Mouse (Mus musculus): ENCODE data around the gene Fhl2. TPM values are rescaled to one million over a fixed set of nuclear protein-coding genes. Genes with fewer than 3 reads are reported as not detected.

The Fhl2 gene
- total RNA-seq (2022): 10 to 100 TPM; 23.3 to 37.9 (median 32.1) TPM

DNA sequence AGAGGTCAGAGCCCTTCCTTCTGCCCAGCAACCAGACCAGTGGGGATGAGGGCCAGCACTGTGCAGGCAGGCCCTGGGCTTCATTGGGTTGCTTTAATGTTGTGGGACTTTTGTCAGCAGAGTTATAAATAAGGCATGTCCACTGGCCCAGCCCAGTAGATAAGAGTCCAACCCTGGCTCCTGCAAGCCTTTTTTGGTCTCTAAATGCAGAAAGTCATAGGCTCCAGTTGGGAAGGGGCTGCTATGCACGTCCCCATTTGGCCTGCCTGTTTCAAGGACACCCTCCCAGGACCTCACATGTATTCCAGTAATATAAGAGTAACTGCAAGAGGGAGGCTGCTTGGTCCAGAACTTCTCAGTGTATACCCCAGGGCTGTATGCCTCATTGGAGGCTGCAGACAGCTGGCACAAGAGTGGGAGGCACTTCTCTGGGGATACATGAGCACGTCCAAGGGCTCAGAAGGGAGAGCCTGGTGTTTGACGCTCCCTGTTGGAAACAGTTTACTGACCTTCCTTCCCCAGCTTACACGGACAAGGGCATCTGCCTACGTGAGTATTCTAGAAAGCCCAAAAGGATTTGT is at the start of gene Fhl2:
Gene Fhl2 (minus strand): TSS at position 324 of the 581 bp plus-strand sequence.
- no peak for DNase-seq

DNA sequence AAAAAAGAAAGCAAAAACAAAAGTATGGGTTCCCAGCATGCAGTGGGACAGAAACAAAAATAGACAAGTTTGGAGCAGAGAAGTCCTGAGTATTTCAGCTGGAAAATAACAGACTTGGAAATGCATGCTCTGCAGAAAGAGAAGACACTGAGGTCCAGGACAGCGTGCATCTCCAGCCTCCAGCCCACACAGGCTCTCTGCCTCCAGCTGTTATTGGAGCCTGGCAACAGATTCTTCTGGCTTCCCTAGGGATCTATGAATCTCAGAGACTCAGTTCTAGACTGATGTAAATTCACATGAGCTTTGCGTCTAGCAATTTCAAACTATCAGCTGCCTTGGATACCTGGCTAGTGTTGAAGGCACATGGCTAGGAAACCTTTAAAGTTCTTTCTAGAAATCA is 48.2 kb upstream of the Fhl2 start:
- no peak for DNase-seq

DNA sequence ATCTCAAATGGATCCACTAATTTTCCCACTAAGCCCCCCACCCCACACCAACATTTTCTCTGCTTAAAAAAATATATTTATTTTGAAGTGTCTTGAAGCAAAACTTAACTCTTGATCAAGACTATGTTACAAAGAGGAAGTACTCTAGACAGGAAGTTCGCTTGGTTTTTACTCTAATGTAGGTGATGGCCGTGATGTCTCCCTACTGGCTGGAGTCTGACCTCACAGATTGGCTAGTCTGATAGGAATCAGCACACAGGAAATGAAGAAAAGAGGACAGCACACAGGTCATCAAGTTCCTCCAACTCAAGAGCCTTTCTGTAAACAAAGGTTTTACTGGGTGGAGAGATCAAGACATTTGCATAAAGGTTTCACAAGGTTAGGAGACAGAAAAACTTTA is 44.4 kb upstream of the Fhl2 start:
- DNase-seq: no peak

DNA sequence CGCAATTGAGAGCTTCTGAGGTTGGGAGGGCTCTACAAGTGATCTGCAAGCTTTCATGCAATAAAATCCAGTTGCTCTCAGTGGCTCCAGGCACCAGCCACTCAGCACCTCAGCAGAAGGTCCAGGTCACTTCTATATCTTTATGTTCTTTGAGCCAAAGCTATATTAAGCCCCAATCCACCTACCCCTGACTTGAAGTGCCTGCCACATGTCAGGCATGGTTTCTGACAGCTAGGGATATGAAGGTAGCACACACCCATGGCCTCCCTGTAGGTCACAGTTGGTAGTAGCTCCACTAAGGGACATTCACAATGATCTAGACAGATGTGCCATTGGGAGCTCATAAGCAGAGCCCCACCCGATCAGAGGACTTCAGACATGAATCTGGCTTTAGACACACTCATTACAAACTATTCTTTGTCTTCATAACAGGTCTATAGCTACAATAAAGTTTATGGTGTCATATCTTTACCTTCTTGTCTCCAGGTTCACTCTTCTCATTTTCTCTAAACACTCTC is 43.1 kb upstream of the Fhl2 start:
- DNase-seq: no peak

DNA sequence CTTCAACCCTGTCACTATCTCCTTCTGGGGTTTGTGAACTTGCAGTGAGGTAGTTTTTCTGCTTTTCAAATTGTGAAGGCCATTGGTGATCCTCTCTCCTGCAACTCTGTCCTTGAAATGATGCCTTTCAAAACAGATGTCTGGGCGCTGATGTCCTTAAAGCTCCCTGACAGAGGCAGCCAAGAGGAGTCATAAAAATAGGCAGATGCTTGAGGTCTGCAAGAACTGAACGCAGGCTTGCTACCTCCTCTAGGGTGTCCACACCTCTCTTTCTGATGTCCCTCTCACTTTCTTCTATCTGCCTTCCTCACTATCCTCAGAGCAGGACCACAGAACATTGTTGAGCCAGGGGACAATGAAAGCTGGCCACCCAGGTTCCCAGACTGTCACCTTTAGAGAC is 41.7 kb upstream of the Fhl2 start:
- no peak for DNase-seq

DNA sequence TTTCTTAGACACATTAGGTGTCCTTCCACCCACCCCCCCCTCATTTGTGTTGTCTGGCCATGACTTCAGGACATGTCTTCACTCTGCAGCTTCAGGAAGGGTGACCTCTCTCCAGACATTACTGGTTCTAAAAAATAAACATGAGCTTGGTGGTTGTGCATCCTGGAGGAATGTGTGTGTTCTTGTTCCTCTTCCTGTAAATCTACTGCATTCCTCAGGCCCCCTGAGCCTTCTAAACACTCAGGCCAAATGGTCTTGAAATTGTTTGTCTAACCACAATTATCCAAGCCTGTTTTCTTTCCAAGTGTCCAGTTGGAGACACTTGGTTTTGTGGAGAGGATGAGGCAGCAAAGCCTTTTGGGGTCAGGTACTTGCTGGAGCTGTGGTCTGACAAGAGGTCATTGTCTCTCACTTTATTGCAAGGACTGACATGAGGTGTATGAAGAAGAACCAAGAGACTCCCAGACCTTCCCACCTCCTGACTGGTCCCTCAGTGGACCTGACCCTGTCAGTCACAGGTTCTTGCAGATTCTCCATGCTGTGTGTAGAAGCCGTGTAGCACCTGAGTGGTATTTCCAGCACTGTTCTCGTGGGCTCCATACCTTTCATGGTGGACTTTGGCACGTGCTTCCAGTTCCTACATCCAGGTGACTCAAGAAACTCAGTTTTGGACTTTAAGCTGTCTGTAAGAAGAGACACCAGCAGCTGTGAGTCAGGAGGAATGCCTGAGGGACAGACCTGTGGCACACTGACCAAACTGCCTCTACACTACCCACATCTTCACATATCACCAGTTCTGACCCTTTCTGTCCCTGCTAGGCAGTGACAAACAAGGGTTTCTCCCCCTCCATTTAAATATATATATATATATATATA is 40.8 kb upstream of the Fhl2 start:
- no peak for DNase-seq

DNA sequence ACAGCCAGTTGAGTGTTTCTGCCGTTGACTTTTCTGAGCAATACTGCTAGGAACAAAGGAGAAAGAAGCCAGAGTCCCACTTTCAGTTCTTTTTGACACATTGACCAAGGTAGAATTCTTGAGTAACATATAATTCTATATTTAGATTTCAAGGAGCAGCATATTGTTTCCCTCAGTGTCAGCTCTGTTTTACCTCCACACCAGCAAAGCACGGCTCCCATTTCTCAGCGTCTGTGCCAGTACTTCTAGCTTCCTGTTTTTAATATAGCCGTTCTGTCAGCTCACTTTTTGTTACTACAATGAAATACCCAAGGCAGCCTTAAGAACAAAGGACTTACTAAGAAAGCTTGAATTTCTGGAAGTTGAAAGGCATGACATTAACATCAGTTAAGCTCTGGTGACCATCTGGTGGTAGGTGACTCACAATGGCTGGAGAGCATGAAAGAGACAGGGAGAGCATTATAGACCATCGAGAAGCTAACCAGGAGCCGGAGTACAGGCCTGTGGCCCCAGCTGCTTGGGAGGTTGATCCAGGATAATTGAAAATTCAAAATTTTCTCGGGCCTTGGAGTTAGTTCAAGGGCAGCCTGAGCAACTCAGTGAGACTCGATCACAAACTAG is 28.9 kb upstream of the Fhl2 start:
- no peak for DNase-seq

DNA sequence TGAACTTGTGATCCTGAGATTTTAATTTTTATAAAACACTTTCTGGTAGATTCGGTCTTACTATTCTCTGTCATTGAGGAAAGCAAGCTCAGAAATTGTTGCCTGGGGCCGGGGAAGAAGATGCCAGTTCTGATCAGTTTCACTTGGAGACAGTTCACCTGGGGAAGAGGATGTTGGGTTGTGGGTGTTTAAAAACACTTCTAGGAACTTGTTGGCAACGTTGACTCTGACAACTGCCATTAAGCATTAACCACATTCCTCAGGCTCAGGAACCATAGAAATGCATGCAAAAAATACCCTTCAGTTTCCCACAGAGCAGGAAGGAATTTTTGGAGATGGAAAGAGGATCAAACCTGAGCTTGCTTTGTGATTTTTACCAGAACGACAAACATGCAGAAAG is 28.2 kb upstream of the Fhl2 start:
- no peak for DNase-seq

DNA sequence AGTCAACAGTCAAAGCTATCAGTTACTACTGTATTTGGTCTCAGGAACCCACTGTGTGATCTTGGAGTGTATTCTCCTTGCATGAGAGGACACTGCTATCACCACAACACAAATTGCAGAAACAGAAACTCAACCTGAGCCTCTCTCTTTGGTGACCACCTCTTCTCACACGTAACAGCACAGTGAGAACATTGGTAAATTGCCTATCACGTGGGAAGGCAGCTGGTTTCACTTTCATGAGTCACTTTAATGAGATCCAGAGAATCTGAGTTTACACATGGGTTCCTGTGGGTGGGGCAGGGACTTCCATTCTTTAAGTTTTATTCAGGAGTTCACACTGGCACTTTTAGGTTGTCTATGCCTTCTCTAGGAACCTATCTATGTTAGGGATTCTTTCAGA is 27.4 kb upstream of the Fhl2 start:
- DNase-seq: no peak

DNA sequence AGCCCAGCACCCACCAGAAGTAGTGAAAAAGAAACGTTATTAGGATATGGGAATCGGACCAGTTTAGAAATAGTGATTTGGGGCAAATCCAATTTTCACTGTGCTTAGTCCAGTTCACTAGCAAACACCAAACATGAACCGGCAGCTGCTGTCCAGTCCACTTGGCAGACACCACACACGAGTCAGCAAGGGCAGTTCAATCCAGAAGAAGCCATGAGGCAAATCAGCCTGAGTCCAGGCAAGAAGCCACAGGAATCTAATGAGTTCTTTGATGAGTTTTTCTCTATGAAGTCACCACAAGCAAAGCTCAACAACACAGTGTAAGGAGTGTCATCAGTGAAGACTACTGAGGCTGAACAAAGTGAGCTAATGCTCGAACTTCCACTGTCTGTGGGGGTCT is 26.3 kb upstream of the Fhl2 start:
- DNase-seq: no peak

DNA sequence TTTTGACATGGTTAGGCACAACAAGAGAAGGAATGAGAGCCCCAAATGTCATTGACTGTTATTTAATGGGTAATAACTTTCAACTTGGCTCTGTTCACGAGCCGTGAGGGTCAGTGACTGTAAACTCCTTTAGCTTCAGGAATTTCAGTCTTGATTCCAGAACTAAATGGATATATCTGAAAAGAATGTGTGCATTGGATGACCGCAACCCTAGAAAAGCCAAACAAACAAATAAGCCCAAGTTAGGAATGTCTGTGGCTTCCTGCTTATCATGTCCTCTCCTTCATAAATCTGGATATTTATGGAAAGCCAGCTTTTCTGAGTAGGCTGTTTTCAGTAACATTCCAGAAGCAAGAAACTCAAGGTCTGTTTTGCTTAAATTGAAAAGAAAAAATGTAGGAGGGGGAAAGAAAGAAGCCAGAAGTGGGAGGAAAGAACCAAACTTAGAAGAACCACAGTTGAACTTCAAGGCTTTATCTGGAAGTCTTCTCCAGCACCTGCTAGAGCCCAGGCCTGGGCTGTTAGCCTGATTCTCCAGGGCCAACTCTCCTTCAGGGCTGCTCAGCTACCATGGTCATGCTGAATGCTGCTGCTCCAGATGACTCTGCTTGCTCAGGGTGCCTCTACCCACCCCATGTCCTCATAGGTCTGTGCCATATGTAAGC is 21.4 kb upstream of the Fhl2 start:
- DNase-seq: no peak

DNA sequence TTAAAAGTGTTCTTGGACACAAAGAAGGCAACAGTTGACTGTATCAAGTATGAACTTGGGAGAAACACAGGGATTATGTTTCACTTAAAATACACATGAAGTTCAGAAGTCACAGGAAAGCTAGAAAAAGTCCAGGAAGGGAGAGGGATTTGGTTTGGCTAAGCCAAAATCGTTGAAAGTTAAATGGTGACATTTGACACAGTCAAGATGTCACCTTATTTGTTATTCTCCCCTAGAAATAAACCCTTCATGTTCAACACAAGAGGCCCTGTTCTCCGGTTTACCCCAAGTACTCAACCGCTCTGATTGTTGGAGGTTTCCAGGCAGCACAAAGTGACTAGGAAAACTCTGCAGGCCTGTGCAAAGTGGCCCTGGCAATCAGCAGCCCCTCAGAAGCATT is 18.8 kb upstream of the Fhl2 start:
- DNase-seq: no peak

DNA sequence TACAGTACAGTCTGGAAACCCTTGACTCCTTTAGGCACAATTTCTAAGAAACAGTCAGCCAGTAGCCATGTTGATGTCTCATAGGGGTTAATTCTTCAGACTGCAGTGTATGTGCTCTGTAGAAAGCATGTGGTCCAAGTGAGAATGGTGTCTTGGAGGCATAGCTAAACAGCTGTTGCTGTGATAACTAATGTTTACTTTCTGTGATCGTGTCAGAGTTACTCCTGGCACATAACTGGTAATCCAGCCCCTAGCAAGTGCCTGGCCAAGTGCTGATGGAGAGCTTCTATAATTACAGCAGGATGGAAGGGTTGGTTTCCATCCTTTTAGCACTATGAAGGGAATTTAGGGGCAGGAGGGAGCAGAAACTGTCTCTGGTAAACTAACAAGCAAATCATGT is 14.5 kb upstream of the Fhl2 start:
- no peak for DNase-seq

DNA sequence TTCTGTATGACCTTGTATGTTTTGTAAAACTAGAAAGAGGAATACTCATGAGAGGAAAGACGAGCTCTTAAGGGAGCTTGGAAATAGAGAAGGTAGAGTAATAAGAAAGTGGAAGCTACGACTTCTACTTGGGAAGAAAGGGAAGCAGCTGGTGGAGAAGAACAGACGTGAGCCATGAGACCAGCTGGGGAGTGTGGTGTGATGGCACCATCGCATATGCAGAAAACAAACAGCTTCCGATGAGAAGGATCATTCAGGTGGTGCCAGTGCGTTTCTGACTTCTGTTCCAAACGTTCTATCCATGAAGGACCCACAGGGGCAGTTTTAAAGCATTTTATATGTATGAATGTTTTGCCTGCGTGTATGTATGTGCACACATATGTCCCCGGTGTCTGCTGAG is 13.5 kb upstream of the Fhl2 start:
- no peak for DNase-seq

DNA sequence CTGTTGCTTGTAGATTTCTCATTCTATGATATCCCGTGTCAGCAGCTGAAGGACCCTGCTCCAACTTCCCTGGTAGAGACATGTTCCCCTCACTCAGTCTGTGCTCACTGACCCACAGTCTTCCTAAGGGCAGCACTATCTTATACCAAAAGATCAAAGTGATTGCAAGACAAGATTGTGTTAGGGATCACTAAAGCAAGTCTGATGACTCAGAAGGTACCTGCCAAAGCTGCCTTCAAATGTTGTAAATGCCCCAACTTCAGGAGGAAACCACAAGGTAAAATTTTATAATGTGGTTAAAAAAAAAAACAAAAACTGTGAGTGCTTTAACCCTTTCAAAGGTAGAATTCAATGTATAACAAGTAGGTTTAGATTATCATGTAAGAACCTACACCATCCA is 10.4 kb upstream of the Fhl2 start:
- DNase-seq: no peak

DNA sequence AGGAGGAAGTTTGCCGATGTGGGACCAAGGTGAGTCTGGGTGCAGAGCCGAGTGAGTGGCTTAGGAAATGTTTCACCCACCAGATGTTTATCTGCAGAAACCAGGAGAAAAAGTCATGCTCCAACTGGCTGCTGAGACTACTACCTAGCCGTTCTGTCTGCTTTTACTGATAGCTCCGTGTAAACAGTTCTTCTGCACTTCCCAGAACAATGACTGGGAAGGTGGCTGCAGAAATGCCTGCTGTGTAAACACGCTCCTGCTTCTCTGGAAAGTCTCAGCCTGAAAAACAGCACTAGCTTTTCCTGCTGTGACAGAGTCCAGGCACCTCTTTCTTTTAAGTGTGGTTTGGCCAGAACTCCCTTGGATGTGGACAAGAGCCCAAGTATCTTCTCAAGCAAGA is 6.5 kb upstream of the Fhl2 start:
- DNase-seq: no peak

DNA sequence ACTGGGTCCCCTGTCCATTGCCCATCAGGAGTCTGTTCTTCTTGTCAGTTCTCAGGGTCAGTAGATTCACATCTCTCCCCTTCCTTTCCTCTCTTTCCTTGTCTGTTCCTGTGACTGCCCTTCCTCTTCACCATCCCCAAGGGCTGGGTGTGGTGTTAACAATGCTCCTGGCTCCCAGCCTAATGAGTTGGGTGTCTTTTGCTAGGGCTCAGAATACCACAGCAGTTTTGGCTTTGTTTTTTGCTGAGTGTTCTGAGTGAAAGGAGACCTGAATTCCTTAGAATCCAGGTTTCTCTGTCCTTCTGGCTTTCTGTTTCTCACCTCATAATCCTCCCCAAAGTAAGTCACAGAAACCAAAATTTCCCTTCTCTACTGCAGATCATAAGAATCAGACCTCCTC is 5.4 kb upstream of the Fhl2 start:
- no peak for DNase-seq

DNA sequence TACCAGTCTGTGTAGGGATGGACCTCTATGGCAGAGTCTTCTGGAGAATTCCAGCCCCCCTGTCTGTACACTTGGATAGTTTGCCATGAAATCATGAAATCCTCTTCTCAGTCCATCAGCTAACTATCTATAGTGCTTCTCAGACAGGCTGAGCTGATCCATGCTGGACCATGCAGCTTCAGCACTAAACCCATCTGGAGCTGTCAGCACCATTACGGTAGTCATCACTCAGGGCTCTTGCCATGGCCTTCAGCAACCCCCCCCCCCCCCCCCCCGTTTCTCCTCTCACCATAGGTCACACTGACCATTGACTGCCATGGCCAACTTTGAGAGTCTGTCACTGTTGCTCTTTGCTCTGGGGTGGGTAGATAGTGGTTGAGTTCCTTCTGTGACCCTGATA is 5.0 kb upstream of the Fhl2 start:
- no peak for DNase-seq

DNA sequence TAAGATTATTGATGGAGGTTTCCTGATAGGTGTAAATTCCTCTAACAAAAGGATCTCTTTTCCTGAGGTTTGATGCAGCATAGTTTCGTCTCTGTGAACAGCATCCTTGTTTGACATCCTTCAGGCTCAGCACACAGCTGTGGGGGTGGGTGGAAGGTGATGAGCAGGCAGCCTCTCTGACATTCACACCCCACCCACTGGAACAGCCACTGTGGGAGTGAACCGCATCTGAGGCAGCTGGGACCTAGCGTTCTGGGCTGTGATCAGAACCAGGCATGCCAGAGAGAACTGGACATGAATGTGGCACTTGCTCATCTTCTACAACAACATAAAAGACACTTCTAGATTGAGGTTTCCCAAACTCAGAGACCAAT is 3.1 kb upstream of the Fhl2 start:
- no peak for DNase-seq

DNA sequence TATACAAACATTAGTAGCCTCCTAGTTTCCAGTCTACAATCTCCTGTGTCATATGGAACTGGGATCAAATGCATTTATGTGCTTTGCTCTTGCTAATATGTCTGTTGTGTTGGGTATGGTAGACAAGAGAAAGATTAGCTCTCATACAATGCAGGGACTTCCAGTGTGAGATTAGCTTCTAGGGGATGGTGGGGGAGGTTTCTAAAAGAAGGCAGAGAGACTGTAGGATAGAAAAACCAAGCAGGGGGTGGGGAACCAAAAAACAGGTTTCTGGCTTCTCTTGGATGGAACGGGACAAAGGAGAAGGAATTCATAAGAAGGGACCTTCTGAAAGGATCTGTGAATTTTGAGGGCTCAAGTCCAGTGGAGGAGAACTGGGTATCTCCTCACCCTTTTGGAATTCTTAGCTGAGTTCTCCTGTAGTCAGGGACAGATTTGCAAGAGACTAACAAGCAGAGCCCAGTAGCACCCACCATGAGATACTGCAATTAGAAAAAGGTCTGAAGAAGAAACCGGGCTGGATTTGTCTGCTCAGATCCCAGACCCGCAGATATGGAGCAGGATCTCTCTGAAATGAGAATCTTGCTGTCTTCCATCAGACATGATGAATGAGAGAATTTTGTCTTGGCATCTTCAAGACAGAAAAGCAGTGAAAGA is 2.6 kb upstream of the Fhl2 start:
- DNase-seq: no peak

DNA sequence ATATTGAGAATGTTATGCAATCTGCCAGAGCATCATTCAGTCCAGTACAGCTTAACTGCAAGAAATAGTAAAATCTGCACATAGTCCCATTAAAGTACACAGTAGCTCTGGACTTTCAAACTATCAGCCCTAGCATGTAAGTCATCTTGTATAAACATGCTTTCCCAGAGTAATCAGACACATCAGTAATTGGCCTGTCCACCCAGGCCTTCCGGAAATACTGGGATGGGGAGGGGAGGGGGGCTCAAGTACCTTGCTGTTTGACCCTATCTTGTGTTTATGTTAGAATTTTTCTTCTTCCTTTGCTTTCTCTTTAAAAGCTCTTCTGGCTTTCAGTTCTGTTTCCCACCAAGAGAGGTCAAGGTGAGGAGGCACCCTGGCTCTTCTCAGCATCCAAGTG is 725 bp downstream of the Fhl2 start:
- no peak for DNase-seq

DNA sequence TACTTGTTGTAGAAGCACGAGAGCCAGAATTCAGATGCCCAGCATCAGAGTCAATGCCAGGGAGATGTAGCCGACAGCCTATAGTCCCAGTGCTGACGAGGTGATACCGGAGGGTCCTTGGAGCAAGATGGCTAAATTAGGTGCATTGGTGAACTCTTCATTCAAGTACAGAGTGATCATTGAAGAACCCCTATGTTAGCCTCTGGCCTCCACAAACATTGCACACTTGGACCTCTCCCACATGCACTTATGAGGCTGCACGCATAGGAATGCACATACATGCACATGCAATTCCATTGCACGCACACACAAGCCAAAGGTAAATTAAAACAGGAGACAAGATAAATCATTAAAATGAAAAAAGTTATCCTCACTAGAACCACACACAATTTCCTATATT is 3.4 kb downstream of the Fhl2 start:
- no peak for DNase-seq

DNA sequence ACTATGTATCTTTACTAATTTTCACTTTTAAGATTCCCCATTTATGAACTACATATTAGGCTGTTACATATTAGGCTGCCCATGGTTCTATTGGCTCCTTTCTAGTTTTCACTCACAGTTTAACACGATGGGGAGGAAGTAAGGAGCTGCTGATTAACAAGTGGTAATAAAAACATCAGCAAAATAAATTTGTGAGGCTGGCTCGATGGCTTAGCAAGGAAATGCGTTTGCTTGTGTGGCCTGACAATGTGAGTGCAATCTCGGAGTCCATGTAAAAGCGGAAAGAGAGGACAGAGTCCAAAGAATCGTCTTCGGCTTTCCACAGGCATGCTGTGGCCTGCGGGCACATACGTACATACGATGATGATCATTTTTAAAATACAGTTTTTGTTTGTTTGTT is 4.3 kb downstream of the Fhl2 start:
- DNase-seq: no peak

Data from adrenal gland, adult 8-10 months (tissue).